Mouse (Mus musculus) heart, postnatal 25 days (tissue): ENCODE measurements around the gene Fars2. TPM values are rescaled to one million over a fixed set of nuclear protein-coding genes. Genes with fewer than 3 reads are reported as not detected.
A peak's percentile ranks its signal among the peaks of the same experiment; 100 is the strongest.

Experiments
- DNase-seq: peaks from one replicate; pipeline ENCODE4 v3.0.0; 2022; ENCODE audit warnings: low spot score
- intact Hi-C: fragments of 180-260 bp; cut with DNase I; formaldehyde crosslinking; loops from one replicate; pipeline ENCODE4 v1.15.1; 2025
- total RNA-seq, 2 experiments: library from RNA; stranded (reverse); gene quantifications; 2 replicates each; pipeline ENCODE4 v1.2.3; 2021

Fars2 gene
- total RNA-seq, 2 experiments from 2014 or later: 70.4 to 76.9 TPM

DNA sequence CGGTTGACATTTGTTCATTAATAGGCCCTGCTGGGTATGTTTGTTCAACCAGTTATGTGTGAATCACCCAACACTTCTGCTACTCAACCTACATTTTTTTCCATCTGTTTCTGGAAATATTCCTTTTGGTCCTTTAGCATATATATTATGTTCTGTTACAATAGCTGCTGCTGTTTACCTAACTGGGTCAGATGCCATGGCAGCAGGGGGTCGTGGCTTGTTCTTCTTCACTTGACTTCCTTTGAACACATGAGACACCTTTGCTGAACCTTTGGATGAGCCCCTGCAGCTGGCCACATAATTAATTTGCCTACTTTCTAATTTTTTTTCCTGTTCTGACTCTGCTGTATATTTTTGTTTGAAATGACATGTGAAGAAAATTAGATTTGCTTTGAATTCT, 475.1 kb downstream of the Fars2 start:
- intact Hi-C loops: no loop called here
- no peak for DNase-seq

DNA sequence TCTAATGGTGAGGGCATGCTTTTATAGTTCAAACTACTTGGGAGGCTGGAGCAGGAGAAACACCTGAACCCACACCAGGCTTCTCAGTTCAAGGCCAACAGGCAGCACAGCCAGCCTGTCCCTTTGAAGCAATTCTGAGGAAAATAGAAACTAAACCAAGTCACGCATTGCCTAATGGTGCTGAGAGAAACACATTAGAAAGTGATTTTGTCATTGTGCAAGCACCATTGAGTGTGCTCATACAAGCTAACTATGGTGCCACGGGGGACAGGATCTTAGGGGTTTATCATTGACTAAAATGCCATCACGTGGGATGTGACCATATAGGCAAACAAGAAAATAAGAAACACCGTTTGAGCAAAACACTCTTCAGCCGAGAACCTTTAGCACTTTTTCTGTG, 489.5 kb downstream of the Fars2 start:
- intact Hi-C loops: no loop called here
- DNase-seq: no peak

DNA sequence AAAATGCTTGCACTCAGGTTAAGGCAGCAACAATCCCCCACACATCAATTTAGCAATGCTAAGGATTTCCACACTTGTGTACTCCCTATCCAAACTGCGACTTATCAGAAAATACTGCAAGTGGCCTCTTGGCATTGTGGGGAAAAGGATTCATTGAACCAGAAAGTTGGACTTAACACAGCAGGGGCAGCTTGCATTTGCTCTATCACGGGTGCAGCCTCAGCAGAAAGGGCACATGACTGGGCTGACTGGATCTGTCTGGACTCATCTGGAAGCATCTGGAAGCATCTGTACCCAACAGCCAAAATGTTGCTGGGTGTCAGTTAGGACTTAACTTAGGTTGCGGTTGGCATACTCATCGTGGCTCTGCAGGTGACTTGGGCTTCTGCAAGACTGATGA, 490.7 kb downstream of the Fars2 start:
- intact Hi-C loops: no loop called here
- no peak for DNase-seq

DNA sequence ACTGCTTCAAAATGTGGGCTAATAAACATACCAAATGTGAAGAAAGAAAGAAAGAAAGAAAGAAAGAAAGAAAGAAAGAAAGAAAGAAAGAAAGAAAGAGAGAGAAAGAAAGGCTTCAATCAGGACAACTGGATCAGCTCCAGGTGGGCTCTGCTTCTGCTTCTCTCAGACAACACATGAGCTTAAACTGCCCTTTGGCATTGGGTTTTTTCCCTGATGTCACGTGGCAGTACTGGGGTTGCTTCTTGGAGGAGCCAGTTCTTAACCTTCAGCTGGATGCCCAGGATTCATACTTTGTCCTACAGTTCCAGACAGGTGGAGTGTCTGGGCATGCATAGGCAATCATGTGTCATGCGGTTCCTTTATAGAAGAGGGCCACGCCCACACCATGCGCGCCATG, 493.2 kb downstream of the Fars2 start:
- no peak for DNase-seq
- intact Hi-C loops: no loop called here

DNA sequence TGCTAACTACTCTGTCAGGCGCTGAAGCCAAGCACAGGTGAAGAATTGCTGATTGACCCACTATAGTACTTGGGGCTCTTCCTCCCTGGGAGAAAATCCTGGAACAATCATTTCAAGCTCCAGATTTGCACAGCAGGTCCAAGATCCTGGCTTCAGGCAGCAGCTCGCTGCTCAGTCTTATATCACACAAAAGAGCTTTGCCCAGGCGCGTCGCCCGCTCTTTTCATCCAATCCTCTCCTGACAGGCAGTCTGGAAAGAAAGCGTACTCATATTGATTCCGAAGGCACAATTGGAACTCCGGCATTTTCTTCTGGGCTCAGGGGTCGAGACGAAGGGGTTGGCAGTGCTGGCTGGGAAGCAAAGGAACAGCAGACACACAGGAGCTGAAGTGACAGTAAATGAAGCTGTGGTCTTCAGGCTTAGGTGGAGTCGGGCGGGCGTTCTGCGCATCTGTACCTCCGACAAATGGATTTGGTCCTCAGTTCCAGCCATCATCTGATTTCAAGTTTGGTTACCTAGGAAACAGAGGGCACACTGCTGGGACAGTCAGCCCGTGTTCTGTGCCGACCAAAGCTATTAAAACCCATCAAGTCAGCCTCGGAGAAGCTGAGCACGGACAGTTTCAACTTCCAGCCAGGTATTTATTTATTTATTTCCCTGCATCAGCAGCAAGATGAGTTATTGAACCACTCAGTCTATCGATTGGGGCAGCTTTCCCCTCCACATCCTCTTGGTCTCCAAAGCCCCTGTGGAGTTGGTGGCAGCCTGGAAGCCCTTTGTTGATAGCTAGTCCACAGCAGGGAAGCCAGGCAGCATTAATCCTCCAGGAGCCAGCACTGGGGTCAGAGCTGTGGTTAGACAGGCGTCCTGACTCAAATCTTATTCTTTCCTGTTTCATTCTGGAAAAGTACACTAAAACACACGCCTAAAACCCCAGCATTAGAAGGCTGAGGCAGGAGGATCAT, 495.9 kb downstream of the Fars2 start:
- intact Hi-C loops: no loop called here
- DNase-seq: no peak

DNA sequence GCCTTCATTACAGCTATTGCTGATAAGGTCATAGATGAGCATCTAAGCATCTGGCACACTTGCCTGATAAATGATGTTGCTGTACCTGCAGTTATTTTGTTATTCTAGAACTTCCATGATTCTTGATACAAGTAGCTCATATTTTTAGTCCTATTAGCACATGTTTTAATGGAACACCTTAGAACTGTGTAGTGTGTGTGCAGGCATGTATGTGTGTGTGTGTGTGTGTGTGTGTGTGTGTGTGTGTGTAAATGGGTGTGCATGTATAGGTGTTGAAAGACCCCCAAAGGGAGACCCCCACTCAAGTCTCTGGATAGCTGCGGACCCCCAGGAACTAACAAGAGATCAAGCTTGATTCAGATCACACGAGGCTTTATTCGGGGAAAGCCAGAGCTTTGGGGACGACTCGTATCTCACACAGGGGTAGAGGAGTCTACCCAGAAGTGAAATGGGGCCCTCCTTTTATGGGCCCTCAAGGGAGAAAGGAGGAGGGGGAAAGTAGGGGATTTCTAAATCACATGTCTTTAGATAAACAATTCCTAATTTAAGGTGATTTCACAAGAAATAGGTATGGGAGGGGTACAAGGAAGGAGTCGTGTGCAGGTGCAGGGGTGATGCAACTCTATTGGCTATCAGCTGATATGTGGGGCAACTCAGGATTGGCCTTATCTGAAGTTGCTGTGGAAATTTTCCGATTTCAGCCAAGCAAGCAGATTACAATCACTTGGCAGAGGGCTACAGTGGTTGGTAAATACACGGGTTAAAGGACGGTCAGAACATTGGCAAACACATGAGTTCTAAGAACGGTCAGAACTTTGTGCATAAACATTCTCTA, 503.5 kb downstream of the Fars2 start:
- intact Hi-C loops: no loop called here
- DNase-seq: no peak

DNA sequence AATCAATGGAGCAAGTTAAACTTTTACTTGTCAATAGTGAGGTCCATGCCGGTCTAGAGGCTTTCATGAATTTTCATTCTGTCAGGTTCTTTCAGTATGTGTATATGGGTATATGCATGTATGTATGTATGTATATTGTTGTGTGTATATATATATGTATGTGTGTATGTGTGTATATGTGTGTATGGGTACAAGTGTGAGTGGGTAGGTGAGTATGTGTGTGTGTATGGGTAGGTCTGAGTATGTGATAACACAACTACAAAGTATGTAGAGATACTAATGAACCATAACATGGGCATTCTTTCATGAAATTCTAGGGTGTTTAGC, 504.1 kb downstream of the Fars2 start:
- no peak for DNase-seq
- intact Hi-C loops: no loop called here

DNA sequence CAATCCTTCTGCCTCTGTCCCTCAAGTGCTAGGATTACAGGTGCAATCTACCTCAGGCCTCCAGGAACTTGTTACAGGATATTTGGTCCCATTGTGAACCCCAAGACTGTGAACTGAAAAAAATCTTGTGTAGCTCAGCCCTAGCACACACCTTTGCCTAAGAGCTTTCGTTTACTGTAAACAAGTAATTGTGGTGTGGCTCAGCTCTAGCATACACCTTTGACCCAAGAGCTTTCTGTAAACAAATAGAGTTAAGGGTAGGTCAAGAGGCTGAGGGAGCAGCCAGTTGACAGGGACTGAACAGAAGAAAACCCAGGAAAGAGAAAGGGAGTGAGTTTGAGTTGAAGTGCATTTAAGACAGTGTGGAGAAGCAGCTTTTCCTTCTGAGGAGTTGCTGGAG, 506.3 kb downstream of the Fars2 start:
- intact Hi-C loops: no loop called here
- DNase-seq: no peak

DNA sequence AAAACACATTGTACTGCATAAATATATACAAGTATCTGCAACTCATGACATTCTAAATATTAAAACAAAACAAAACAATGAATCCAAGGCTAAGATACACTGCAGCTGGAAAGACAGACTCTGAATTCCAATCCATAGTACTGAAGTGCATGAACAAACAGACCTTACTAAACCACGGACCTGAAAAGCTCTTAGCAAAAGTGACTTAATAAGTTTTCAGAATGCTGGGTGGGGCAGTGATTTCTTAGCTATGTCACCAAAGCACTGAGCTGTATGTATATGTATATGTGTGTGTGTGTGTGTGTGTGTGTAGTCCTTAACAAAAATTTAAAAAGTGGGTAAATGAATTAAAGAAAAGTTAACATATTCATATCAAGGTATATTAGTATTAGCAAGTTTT, 511.9 kb downstream of the Fars2 start:
- no peak for DNase-seq
- intact Hi-C loops: no loop called here

DNA sequence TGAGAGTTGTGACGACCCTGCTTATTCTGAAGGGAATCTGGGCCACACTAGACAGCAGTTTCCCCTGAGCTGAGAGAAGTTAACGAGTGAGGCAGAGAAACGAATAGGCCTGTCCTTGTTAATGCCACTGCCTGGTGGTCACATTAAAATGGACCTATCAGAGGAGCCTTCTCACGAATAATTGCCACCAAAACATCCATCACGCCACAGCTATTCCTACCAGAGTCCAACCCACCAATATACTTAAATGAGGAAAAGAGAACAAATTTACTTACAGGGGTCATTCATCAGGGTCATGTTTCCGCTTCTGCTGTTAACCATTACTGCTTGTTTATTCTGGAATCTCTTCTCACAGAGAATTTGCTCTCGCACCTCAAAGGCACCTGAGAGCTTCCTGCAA, 531.0 kb downstream of the Fars2 start:
- no peak for DNase-seq
- intact Hi-C loops: no loop called here

DNA sequence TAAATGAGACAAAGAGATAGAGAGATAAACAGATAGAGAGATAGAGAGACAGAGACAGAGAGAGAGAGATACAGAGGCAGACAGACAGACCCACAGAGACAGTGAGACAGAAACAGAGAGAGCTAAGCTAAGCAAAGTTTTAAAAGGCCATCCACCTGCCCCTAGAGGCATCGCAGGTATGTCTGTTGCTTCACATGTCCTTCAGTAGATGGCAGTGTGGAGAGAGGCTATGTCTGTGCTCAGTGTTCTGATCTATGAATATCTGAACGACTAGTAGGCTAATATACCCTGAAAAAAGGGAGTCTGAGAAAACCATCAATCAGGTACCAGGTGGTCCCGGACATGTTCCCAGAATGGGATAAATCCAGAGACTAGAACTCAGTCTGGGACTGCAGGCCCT, 537.0 kb downstream of the Fars2 start:
- DNase-seq: no peak
- intact Hi-C loops: no loop called here

DNA sequence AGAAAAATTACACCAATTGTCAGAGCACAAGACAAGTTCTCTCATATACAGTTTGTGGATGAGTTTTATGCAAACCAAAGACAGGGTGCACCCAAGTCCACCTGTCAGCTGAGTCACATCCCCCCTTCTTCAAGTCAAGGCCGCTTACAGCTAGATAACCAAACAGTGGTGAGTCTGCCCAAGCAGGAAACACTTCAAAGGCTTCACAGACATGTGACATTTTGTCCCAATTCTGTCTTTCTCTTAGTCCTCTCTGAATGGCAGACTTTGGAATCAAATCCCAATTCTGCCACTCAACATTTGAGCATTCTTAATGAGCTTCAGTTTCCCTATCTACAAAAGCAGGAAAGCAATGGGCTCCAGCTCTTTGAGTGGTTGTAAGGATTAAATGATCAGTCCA, 562.1 kb downstream of the Fars2 start:
- intact Hi-C loops: no loop called here
- no peak for DNase-seq

DNA sequence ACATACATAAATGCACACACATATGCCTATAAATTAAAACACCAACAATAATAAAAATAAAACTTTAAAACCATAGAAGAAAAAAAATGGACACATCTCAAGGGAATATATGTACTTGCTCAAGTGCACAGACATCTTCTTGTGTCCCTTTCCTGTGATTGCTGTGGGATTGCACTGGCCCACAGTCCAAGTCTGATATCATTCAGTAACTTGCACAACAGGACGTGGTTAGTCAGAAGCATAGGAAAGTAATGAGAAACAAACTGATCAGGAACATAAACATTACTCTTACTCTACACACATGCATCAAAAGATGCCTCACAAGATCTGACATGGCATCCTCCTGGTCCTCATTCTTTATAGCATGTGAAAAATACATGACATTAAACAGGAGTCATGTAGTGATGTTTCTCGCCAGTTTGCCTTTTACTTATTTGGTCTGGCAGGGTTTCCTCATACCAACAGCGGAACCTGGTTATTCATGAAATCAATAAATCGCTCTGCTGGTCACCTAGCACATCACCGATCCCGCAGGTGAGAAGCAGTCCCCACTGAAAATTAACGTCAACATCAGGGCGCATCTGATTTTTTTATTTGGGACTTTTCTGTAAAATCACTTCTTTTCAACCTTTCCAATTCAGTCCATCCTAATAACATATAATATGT, 563.6 kb downstream of the Fars2 start:
- no peak for DNase-seq
- intact Hi-C loops: no loop called here

DNA sequence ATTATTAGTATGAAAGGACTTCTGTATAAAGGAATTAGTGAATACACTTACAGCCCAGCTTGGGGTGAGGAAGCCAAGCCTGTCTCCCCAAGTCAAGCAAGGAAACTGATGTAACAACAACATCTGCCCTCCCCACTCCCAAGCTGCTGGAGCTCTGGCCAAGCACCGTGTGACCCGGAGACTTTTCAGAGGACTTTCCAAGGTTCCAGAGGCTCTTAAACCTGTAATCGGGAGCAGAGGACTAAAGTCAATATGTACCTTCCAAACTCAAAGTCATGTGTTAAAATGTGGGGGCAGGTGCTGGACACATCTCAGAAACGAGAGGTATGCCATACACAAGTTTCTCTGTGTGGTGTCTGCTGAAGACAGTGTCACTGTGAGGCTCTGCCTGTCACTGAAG, 566.4 kb downstream of the Fars2 start:
- intact Hi-C loops: no loop called here
- no peak for DNase-seq

DNA sequence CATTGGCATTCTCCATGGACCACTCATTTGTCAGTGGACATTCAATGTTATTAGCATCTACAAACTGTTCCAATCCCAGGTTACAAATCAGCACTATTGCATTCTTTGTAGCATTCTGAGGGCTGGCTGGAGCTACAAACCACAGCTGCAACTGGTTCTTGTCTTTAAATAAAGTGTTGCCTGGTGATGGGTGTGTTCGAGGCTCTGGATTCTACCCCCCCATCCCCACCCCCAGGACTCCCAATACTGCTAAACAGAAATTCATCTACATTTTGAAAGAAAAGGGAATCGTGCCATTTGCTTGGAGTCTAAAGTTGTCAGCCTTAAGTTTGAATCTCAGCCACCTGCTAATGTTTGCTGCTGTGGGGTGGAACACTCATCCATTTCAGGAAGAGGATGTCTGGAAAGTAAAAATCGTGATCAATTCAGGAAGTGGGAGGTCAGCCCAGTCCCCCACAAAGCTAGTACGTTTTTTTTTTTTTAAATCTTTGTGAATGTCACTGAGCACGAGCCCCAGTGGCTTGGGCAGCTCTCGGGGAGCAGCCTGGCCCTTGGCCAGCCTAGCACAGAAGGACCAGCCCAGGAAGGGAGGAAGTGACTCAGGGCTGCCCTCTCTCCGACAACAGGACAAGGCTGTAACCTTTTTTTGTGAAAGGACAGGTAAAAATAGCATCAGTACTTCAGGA, 578.4 kb downstream of the Fars2 start:
- peak; percentile 26 for DNase-seq
- intact Hi-C loops: no loop called here

DNA sequence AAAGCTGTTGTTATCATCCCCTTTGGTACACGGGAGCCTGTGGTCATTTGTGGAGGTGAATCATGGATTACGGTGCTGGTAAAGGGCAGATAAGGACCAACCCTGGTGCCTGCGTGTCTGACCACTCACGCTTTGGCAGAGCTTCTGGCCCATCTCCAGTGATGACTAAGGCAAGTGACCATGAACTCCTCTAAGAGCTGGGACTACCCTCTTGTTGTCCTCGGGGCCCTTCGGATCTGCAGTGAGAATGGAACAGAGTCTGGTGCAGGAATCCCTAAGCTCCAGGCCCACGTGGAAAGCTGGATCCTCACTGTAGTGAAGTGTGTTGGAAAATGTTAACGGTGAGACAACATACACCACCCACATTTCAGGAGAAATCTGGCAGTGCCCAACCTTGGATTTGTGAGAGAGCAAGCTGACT, 579.1 kb downstream of the Fars2 start:
- DNase-seq: peak; percentile 18
- intact Hi-C loops: no loop called here

DNA sequence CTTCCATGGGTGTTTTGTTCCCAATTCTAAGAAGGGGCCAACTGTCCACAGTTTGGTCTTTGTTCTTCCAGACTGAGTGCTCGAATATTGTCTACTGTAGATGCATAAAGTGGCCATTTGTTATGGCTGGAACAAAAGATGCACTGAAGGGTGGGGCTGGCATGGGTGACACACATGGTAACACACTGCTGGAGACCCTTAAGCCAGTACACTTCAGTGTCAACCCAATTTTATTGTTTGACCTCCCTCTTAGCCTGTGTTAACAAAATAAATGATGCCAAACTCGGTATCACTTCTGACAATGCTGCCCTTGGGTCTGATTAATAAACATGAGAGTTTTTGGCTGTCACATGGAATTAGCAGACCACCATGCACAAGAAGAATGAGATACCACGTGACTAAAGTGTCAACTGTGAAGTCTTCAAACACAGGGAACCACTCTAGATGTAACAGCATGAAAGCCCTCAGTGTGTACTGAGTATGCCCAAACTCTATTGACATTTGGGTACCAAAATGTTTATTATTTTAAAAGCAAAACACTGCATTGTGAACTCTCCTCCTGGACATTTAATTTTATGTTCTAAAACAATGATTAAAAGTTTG, 590.0 kb downstream of the Fars2 start:
- DNase-seq: no peak

DNA sequence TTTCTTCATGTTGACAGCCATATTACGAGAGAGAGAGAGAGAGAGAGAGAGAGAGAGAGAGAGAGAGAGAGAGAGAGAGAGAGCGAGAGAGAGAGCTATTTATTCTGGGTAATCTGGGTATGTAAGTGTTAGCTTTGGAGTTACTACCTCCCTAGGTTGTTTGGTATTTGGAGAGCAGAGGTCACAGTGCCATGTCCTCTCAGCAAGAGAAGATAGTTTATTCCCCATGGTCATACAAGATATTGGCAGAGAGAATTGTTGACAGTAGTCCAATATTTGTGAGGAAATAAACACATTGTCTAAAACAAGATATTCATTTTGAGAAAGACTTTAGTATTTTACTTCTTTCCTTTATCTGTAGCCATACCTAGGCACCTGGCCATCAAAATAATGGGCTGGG, 596.9 kb downstream of the Fars2 start:
- no peak for DNase-seq
- intact Hi-C loops: no loop called here

More for the DNA sequence above, 590.0 kb downstream of the Fars2 start:
- intact Hi-C loops: no loop called here

DNA sequence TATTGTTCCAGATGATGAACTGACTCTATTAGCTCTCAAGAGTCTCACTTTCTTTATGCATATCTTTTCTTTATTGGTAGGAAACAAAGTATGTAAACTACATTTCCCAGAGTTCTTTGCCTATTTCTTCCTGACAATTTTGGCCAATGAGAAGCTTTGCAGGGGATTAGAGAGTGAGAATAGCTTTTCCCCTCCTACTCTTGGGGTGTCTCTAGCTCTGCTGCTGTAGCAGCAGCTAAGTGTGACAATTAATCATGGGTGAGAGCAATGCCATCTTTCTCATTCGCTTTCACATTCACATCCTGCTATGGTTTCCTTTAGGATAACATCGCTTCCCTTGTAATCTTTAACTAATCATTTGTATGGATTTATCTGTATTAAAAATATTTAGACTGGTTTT, 599.5 kb downstream of the Fars2 start:
- no peak for DNase-seq
- intact Hi-C loops: no loop called here

DNA sequence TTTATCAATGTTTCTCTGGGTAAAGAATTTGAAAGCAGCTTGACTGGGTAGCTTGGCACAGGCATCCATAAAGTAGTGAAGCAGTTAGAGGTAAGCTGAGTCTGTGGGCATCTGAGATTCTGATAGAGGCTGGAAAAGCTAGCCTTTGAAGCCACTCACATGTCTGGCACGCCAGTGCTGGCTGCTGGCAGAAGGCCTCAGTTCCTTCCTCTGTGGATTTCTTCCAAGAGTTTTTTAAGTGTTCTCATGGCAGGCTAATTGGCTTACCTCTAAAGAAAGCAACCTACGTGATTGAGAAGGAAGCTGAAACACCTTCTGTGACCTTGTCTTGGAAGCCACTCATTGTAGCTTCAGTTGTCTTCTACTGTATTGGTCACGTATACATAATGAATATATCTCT, 600.2 kb downstream of the Fars2 start:
- no peak for DNase-seq
- intact Hi-C loops: no loop called here
